Mouse (Mus musculus): ENCODE measurements around the gene Rab40c.

Rab40c gene

DNA sequence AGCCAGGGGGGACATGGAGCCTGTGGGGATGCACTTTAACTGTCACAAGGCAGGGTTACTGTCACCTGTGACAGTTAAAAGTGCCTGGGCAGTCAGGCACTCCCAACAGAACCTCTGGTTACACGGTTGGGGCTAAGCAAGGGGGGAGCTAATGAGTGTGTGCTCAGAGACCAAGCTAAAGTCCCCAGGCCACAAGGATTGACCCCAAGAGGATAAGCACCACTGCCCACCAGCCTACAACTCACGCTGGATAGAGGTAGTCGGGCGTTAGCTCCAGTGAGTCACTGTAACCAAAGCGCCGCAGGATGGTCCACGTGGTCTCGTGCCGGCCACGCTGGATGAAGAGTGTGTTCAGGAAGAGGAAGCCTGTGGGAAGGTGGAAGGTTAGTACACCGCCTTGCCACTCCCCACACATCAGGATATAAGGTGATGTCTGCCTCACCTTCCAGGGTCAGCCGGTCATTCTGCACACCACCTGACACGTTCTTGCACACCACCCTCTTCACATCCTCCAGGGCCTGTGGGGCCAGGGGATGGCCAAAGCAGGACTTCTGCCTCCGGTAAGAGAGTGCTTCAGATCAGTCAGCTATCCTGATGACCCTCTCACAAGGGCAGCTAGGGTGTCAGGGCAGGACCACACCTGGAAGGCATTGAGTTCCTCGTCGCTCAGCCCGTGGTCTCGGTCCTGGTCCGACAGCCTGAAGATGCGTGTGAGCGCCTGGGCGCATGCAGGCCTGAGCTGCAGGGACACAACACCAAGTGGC, 78.2 kb downstream of the Rab40c start, which contains the start of gene Gm20683:
Gene Gm20683 (minus strand): TSS at position 647 of the 764 bp plus-strand sequence.
- no peak for DNase-seq

- no peak for DNase-seq
Observed at GRCm38 (mm10) chr17:25840519-25840918, 79.0 kb downstream of the Rab40c start.

DNA sequence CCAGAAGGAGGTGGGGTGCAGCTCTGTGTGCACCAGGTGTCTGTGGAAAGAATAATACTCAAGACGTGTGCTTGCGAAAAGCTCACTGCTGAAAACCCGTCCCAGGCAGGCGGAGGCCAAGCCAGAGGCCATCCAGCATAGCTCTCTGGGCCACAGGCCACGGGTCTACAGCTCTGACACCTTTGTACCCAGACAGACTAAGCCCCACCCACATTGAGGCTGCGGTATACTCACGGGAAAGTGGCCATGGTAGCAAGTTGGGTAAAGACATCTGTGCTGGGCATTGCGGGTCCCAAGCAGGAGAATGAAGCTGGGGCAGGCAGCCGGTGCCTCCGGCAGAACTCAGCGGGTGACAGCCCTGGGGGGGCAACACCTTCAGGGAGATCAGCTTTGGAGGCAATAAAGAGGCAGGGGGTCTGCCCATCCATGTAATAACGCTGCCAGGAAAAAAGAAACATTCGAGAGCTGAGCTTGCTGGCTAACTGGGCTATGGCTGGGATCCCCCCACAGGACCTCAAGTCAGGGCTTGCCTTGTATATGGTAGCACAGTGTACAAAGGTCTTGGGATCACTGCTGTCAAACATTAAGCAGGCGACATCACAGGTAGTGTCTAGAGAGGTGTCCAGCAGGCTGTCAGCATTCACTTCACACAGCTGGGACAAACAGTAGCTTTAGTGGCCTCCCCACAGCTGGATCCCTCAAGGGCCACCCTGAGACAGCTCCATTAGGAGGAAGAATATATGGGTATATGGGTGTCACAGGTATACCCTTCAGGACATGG, 79.9 kb downstream of the Rab40c start:
- peak; percentile 76 for DNase-seq

DNA sequence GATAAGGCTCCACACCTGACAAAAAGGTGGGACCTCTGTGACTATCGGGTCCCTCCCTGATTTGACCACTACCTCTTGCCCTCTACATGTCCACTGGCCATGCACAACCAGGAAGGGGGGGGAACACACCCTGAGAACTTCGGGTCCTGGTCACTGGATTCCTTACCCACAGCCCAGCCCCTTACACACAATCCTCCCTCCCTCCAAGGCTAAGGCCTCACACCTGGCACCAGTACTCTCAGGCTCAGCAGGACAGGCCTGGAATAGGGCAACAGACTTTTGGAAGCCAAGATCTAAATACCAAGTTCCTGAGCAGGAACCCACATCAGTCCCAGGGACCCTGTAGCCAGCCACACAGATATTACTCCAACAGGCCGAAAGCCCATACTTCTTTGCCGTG, 80.6 kb downstream of the Rab40c start:
- peak; percentile 16 for DNase-seq

DNA sequence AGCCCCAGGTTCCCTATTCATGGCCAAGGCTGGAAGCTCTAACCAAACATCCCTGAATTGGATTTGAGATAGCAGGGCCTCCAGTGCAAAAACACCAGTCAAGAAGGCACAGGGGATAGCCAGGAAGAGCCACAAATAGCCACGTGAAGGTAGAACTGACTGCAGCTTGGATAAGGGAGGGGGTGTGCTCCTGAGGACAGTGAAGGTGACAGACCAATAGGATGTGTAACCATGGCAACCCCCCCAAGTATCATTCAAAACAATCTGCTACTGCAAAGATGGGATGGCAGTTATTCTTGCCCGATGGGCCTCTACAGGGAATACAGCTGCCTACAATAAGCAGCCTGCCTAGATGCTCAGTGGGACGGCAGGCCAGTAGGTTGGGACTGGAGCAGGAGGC, 82.0 kb downstream of the Rab40c start:
- no peak for DNase-seq

DNA sequence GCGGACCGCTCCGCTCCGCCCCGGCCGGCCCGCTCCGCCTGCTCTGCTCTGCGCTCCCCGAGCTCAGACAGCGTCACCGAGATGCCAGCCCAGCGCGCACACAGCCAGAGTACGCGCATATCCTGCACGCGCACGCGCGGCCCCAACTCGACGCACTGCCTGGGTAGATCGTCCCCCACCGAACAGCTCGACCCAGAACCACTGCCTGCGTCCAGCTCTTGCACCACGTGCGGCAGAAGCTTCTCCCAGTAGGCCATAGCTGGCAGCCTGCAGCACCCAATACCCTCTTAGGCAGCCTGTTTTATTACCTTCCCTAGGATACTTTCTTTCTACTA, 82.5 kb downstream of the Rab40c start, which contains the start of gene Rhbdl1:
Gene Rhbdl1 (minus strand): TSS at position 220 of the 335 bp plus-strand sequence.
- DNase-seq, result peak; percentile 77

- DNase-seq, result peak; percentile 64
Observed at GRCm38 (mm10) chr17:25836397-25837075, 83.0 kb downstream of the Rab40c start.

GRCm38 (mm10) chr17:25835816-25836215, 83.7 kb downstream of the Rab40c start:
- DNase-seq, result peak; percentile 43

DNA sequence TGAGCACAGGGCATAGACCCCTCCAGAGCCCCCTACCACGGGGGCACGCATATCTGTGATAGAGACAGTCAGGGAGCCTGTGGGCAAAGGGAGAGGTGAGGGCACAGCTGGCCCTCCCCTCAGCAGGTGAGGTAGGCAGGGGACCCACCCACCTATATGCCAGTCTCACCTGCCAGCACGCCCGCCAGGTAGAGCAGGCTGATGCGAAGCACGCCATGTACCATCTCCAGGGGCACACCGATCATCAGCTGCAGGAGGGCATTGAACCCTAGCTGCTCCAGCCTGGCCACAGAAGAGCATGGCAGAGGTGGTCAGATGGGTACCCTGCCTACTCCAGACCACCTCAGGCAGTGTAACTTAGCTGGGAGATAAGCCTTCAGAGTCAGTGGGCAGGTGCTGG, 84.2 kb downstream of the Rab40c start:
- DNase-seq, result no peak

- DNase-seq, result peak; percentile 42
Observed at GRCm38 (mm10) chr17:25834595-25835222, 84.8 kb downstream of the Rab40c start.

GRCm38 (mm10) chr17:25833961-25834594, 85.4 kb downstream of the Rab40c start:
- DNase-seq, result peak; percentile 91

DNA sequence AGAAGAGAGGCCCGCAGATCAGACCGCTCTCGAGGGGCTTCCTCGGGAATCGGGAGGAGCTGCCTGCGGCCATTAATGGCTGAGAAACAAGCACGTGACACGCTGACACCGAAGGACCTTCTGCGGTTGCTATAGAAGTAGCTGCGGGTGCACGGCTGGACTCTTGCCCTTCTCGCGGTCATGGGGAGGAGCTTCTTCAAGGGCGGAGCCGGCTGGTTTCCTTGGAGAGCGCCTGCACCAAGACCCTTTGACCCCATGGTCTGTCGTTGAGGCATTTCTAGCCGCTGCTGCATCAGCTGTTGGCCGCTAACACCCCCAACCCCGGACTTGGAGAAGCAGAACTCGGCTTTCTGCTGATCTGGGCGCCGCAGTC, 86.2 kb downstream of the Rab40c start, which contains the start of gene Stub1:
Gene Stub1 (minus strand): TSS at position 114 of the 373 bp plus-strand sequence.
- DNase-seq, result peak; percentile 99

GRCm38 (mm10) chr17:25832436-25833290, 86.9 kb downstream of the Rab40c start:
- peak; percentile 100 for DNase-seq
